Mouse (Mus musculus): ENCODE data around the gene Rassf8. TPM values are rescaled to one million over a fixed set of nuclear protein-coding genes. Genes with fewer than 3 reads are reported as not detected.

The Rassf8 gene
- polyA plus RNA-seq, 1 experiment from 2014 or later = 4.5 TPM

- no peaks in the 10 kb centered on the region for H3K36me3 ChIP-seq (ENCODE audit: control insufficient read depth, insufficient read depth, low read length)
- no peaks in the 10 kb centered on the region for H3K27me3 ChIP-seq (ENCODE audit: control insufficient read depth, insufficient read depth, low read length)
- H3K4me3 ChIP-seq (ENCODE audit: low read depth, low read length) = no peak overlapping the region
- WGBS = 81% methylated on average over 6 of the region's 6 CpGs
- no peaks in the 10 kb centered on the region for H3K4me1 ChIP-seq (ENCODE audit: control insufficient read depth, insufficient read depth, low read length)
- H3K9ac ChIP-seq (ENCODE audit: low read length) = no peak overlapping the region
- DNase-seq (ENCODE audit: low spot score) (no peak), ATAC-seq (ENCODE audit: insufficient read depth, low FRiP score, low TSS enrichment) (no peak)
- H3K4me2 ChIP-seq (ENCODE audit: low read depth) = no peak overlapping the region
- no peaks in the 10 kb centered on the region for H3K9me3 ChIP-seq (ENCODE audit: control insufficient read depth, low read length)
- H3K27ac ChIP-seq (ENCODE audit: low read depth, low read length) = no peak overlapping the region
Observed at GRCm38 (mm10) chr6:145766971-145767370, 20.4 kb downstream of the Rassf8 start.

DNA sequence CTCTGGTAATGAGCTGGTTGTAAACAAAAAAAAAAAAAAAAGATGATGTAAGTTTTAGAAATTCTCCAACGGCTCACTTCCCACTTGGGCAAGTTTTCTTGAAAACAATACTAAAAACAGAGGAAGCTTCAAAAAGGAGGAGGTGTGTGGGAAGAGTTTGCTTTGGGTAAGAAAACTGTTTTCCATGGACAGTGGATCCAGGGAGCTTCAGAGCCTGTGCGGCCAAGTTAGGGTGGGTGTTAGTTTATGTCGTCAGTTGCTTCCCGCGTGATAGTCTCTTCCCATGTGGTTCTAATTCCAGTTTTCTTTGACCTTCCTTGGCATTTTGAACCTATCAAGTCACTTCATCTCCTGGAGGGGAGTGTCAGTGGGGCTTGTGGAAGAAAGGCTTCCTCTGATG, 21.1 kb downstream of the Rassf8 start:
- DNase-seq (ENCODE audit: low spot score) = no peak

DNA sequence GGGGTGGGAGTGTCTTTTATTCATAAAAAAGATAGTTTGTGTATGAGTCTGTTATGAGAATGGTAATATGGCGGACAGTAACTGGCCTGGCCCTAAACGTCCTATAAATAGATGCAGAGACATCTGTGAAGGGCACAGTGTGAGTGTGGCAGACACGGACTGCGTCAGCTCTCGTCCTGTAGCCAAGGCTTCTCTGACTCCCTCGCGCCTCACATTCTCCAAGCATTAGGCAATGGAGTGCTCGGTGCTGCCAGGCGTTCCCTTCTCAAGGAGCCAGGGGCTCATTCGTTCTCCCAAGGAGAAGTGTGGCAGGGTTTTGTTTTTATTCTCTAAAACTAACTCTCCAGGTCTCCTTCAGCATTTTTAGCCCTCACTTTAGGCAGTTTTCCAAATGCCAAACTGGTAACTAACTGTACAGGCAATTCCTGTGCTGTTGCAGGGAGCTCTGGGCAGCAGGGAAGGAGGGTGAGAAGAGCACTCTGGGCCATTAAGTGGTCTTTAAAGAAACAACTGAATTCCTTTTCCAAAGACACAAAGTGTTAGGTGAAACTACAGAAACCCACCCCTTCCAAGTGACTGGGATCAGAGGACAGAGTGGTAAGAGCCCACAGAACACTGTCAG, 22.2 kb downstream of the Rassf8 start:
- Histone ChIP-seq H3K4me3 (ENCODE audit: low read depth, low read length) (no peak overlapping the region), H3K4me2 (ENCODE audit: low read depth) (no peak overlapping the region), H3K9ac (ENCODE audit: low read length) (no peak overlapping the region), H3K27me3 (ENCODE audit: control insufficient read depth, insufficient read depth, low read length) (no peaks in the 10 kb centered on the region), H3K36me3 (ENCODE audit: control insufficient read depth, insufficient read depth, low read length) (no peaks in the 10 kb centered on the region), H3K9me3 (ENCODE audit: control insufficient read depth, low read length) (no peaks in the 10 kb centered on the region), H3K27ac (ENCODE audit: low read depth, low read length) (no peak overlapping the region), H3K4me1 (ENCODE audit: control insufficient read depth, insufficient read depth, low read length) (no peaks in the 10 kb centered on the region)
- DNase-seq (ENCODE audit: low spot score) = no peak
- WGBS = 71% methylated on average over 10 of the region's 10 CpGs
- no peak for ATAC-seq (ENCODE audit: insufficient read depth, low FRiP score, low TSS enrichment)

More for the DNA sequence above, 21.1 kb downstream of the Rassf8 start:
- H3K4me2 ChIP-seq (ENCODE audit: low read depth) = no peak overlapping the region
- no peak overlapping the region for H3K27ac ChIP-seq (ENCODE audit: low read depth, low read length)
- 68% methylated on average over 5 of the region's 5 CpGs for WGBS
- H3K9ac ChIP-seq (ENCODE audit: low read length) = no peak overlapping the region
- H3K4me1 ChIP-seq (ENCODE audit: control insufficient read depth, insufficient read depth, low read length) = no peaks in the 10 kb centered on the region
- H3K9me3 ChIP-seq (ENCODE audit: control insufficient read depth, low read length) = no peaks in the 10 kb centered on the region
- no peaks in the 10 kb centered on the region for H3K36me3 ChIP-seq (ENCODE audit: control insufficient read depth, insufficient read depth, low read length)
- H3K27me3 ChIP-seq (ENCODE audit: control insufficient read depth, insufficient read depth, low read length) = no peaks in the 10 kb centered on the region
- H3K4me3 ChIP-seq (ENCODE audit: low read depth, low read length) = no peak overlapping the region
- ATAC-seq (ENCODE audit: insufficient read depth, low FRiP score, low TSS enrichment) = no peak

- H3K9ac ChIP-seq (ENCODE audit: low read length) = no peak overlapping the region
- H3K4me2 ChIP-seq (ENCODE audit: low read depth) = no peak overlapping the region
- 73% methylated on average over 11 of the region's 11 CpGs for WGBS
- no peaks in the 10 kb centered on the region for H3K27me3 ChIP-seq (ENCODE audit: control insufficient read depth, insufficient read depth, low read length)
- no peaks in the 10 kb centered on the region for H3K36me3 ChIP-seq (ENCODE audit: control insufficient read depth, insufficient read depth, low read length)
- DNase-seq (ENCODE audit: low spot score) = no peak
- no peaks in the 10 kb centered on the region for H3K9me3 ChIP-seq (ENCODE audit: control insufficient read depth, low read length)
- no peak overlapping the region for H3K4me3 ChIP-seq (ENCODE audit: low read depth, low read length)
- H3K27ac ChIP-seq (ENCODE audit: low read depth, low read length) = no peak overlapping the region
- no peak for ATAC-seq (ENCODE audit: insufficient read depth, low FRiP score, low TSS enrichment)
- H3K4me1 ChIP-seq (ENCODE audit: control insufficient read depth, insufficient read depth, low read length) = no peaks in the 10 kb centered on the region
Observed at GRCm38 (mm10) chr6:145769855-145770254, 23.3 kb downstream of the Rassf8 start.

DNA sequence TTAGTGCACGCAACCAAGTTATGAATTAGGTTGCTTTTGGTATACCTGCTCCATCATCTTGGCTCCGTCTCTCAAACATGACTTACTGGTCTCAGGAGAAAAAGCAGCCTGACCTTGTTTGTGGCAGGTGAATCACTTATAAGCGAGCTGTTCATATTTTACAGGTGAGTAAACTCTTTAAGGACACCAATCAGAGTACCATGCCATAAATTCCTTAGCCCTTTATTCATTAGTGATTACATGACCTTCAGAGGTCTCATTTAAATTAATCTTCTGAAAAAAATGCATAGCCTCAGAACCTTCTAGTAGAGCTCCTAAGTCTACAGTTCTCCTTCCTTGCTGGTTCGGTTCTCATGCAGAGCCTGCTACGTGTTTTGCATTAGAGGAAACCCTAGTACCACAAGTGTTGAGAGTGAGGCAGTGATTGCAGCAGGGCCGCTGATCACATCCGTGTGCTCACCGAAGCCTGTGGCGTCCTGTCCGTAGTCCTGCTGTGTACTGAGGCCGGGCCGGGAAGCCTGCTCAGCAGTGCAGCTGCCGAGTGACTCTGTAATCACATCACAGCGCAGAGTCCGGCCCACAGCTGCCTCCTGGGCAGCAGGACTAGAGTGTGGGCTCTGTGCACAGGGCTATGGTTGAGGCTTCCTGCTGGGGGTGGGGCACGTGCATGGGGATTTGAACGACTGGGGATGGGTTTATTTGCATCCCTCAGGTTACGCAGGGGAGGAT, 23.9 kb downstream of the Rassf8 start:
- H3K4me3 ChIP-seq (ENCODE audit: low read depth, low read length) = no peak overlapping the region
- no peak overlapping the region for H3K27ac ChIP-seq (ENCODE audit: low read depth, low read length)
- WGBS = 49% methylated on average over 18 of the region's 18 CpGs
- H3K9me3 ChIP-seq (ENCODE audit: control insufficient read depth, low read length) = no peaks in the 10 kb centered on the region
- no peak overlapping the region for H3K4me2 ChIP-seq (ENCODE audit: low read depth)
- no peaks in the 10 kb centered on the region for H3K36me3 ChIP-seq (ENCODE audit: control insufficient read depth, insufficient read depth, low read length)
- H3K9ac ChIP-seq (ENCODE audit: low read length) = no peak overlapping the region
- DNase-seq (ENCODE audit: low spot score) = no peak
- H3K4me1 ChIP-seq (ENCODE audit: control insufficient read depth, insufficient read depth, low read length) = no peaks in the 10 kb centered on the region
- H3K27me3 ChIP-seq (ENCODE audit: control insufficient read depth, insufficient read depth, low read length) = no peaks in the 10 kb centered on the region
- ATAC-seq (ENCODE audit: insufficient read depth, low FRiP score, low TSS enrichment) = no peak

DNA sequence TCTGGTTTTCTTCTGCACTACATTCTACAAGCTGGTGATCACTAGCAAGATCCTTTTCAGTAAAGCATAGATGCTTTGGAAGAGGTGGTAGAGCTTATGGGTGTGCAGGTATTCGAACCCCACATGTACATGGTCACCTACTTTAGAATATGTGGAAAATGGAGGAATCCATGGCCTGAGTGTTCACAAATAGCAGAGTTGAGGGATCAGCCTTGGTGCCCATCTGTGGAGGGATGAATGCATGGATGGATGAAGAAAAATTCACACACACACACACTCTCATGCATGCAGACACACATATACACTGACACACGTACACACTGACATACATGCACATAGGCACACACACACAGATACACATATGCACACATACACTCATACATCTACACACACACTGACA, 27.9 kb downstream of the Rassf8 start:
- whole genome bisulfite sequencing = 88% methylated on average over 2 of the region's 2 CpGs
- Histone ChIP-seq H3K9me3 (ENCODE audit: control insufficient read depth, low read length) (no peaks in the 10 kb centered on the region), H3K27me3 (ENCODE audit: control insufficient read depth, insufficient read depth, low read length) (no peaks in the 10 kb centered on the region), H3K4me1 (ENCODE audit: control insufficient read depth, insufficient read depth, low read length) (no peaks in the 10 kb centered on the region), H3K4me2 (ENCODE audit: low read depth) (no peak overlapping the region), H3K9ac (ENCODE audit: low read length) (no peak overlapping the region), H3K36me3 (ENCODE audit: control insufficient read depth, insufficient read depth, low read length) (no peaks in the 10 kb centered on the region), H3K4me3 (ENCODE audit: low read depth, low read length) (no peak overlapping the region), H3K27ac (ENCODE audit: low read depth, low read length) (no peak overlapping the region)
- no peak for DNase-seq (ENCODE audit: low spot score)
- no peak for ATAC-seq (ENCODE audit: insufficient read depth, low FRiP score, low TSS enrichment)

DNA sequence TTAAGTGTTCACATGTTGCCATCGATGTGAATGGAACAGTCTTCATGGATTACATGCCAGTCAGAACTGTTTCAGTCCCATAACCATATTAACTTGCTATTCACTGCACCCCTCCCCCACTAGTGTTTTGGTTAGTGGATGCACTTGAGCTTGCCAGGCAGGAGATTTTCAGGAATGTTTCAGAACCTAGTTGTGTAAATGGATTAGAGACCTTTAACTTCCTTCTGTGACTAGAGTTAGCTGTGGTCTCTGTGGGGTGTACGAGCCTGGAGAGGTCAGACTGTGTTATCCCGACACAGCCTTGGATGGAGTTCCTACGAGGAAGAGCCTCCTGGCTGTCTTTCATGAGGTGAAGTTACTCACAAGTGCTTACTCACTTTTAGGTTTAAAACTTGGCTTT, 29.7 kb downstream of the Rassf8 start:
- DNase-seq (ENCODE audit: low spot score) (no peak), ATAC-seq (ENCODE audit: insufficient read depth, low FRiP score, low TSS enrichment) (no peak)
- no peaks in the 10 kb centered on the region for H3K9me3 ChIP-seq (ENCODE audit: control insufficient read depth, low read length)
- WGBS = 80% methylated on average over 4 of the region's 4 CpGs
- no peaks in the 10 kb centered on the region for H3K36me3 ChIP-seq (ENCODE audit: control insufficient read depth, insufficient read depth, low read length)
- no peak overlapping the region for H3K4me3 ChIP-seq (ENCODE audit: low read depth, low read length)
- H3K4me2 ChIP-seq (ENCODE audit: low read depth) = no peak overlapping the region
- no peak overlapping the region for H3K27ac ChIP-seq (ENCODE audit: low read depth, low read length)
- H3K9ac ChIP-seq (ENCODE audit: low read length) = no peak overlapping the region
- H3K27me3 ChIP-seq (ENCODE audit: control insufficient read depth, insufficient read depth, low read length) = no peaks in the 10 kb centered on the region
- no peaks in the 10 kb centered on the region for H3K4me1 ChIP-seq (ENCODE audit: control insufficient read depth, insufficient read depth, low read length)

DNA sequence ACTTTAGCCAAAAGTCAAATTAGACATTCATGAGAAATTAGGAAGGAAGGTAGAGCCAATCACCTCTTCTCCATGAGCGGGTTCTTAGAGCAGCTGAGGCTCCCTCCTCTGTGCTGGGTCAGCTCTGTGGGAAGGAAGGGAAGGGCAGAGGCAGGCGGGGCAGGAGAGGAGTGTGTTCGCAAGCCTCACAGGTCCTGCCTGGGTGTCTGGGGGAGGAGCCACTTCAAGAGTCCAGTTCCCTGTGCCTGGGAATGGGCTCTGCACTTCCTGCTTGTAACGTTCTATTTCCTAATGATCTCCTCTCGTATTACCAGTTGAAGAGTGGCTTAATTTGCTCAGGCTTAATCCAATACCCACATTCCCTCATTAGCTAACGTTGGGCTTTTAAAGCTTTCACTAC, 32.8 kb downstream of the Rassf8 start:
- Histone ChIP-seq H3K9ac (ENCODE audit: low read length) (no peak overlapping the region), H3K27me3 (ENCODE audit: control insufficient read depth, insufficient read depth, low read length) (no peaks in the 10 kb centered on the region), H3K4me3 (ENCODE audit: low read depth, low read length) (no peak overlapping the region), H3K9me3 (ENCODE audit: control insufficient read depth, low read length) (no peaks in the 10 kb centered on the region), H3K27ac (ENCODE audit: low read depth, low read length) (no peak overlapping the region), H3K4me1 (ENCODE audit: control insufficient read depth, insufficient read depth, low read length) (no peaks in the 10 kb centered on the region), H3K4me2 (ENCODE audit: low read depth) (no peak overlapping the region), H3K36me3 (ENCODE audit: control insufficient read depth, insufficient read depth, low read length) (no peaks in the 10 kb centered on the region)
- no peak for ATAC-seq (ENCODE audit: insufficient read depth, low FRiP score, low TSS enrichment)
- WGBS = 22% methylated on average over 6 of the region's 6 CpGs
- DNase-seq (ENCODE audit: low spot score) = no peak

GRCm38 (mm10) chr6:145780180-145780802, 33.7 kb downstream of the Rassf8 start:
- H3K36me3 ChIP-seq (ENCODE audit: control insufficient read depth, insufficient read depth, low read length) = no peaks in the 10 kb centered on the region
- no peak overlapping the region for H3K9ac ChIP-seq (ENCODE audit: low read length)
- H3K4me3 ChIP-seq (ENCODE audit: low read depth, low read length) = no peak overlapping the region
- no peaks in the 10 kb centered on the region for H3K9me3 ChIP-seq (ENCODE audit: control insufficient read depth, low read length)
- no peak for ATAC-seq (ENCODE audit: insufficient read depth, low FRiP score, low TSS enrichment)
- H3K4me1 ChIP-seq (ENCODE audit: control insufficient read depth, insufficient read depth, low read length) = no peaks in the 10 kb centered on the region
- H3K27ac ChIP-seq (ENCODE audit: low read depth, low read length) = no peak overlapping the region
- no peaks in the 10 kb centered on the region for H3K27me3 ChIP-seq (ENCODE audit: control insufficient read depth, insufficient read depth, low read length)
- H3K4me2 ChIP-seq (ENCODE audit: low read depth) = no peak overlapping the region
- WGBS = 77% methylated on average over 8 of the region's 8 CpGs
- DNase-seq (ENCODE audit: low spot score) = no peak

Data from neural tube, embryonic 11.5 days (tissue).